Comparison of ENCODE assay signal across 28 mouse cellular contexts in the genomic region with DNA sequence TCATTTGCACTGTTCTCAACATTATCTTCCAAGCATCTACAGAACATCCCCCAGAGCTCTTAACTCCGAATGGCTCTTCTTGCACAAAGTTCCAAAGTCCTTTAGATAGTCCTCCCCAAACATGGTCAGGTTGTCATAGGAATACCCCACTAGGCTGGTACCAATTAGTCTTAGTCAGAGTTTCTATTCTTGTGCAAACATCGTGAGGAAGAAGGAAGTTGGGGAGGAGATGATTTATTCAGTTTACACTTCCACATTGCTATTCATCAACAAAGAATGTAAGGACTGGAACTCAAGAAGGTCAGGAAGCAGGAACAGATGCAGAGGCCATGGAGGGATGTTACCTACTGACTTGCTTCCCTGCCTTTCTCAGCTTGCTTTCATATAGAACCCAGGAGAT. TPM values are rescaled to one million over a fixed set of nuclear protein-coding genes. Genes with fewer than 3 reads are reported as not detected.
DNase-seq lines count a peak whose midpoint lies in the region; ATAC-seq and TF ChIP-seq lines count a peak whose summit lies in the region.
"Had no signal": no experiment of that assay in that cellular context is flagged by ENCODE, and none has a peak within 500 bp of the region (broad histone marks: within the 10 kb centered on the region; RNA-seq: fewer than 3 reads in every experiment).

No protein-coding gene starts in this region.

- H3K9me3 ChIP-seq in lung, embryonic 14.5 days (ENCODE audit: low read depth, low read length), result no peaks in the 10 kb centered on the region
- H3K9me3 ChIP-seq: forebrain, embryonic 10.5 days; forebrain, embryonic 13.5 days; heart, embryonic 12.5 days; heart, embryonic 15.5 days had no signal

- H3K27ac ChIP-seq in lung, embryonic 14.5 days (ENCODE audit: low read depth), result no peak overlapping the region
- H3K27ac ChIP-seq: forebrain, embryonic 10.5 days; forebrain, embryonic 13.5 days; heart, embryonic 15.5 days; hindbrain, embryonic 14.5 days; hindbrain, postnatal 0 days had no signal

- H3K4me2 ChIP-seq in lung, embryonic 14.5 days, result no peak overlapping the region
- H3K4me2 ChIP-seq: forebrain, embryonic 13.5 days; heart, embryonic 12.5 days; heart, embryonic 15.5 days; hindbrain, embryonic 14.5 days had no signal

- WGBS in lung, embryonic 14.5 days, result 47% methylated on average over 2 of the region's 2 CpGs

- H3K4me3 ChIP-seq in lung, embryonic 14.5 days (ENCODE audit: low read depth, low read length), result no peak overlapping the region
- H3K4me3 ChIP-seq: forebrain, embryonic 10.5 days; forebrain, embryonic 13.5 days; heart, embryonic 12.5 days; heart, embryonic 15.5 days had no signal

- ATAC-seq in lung, embryonic 14.5 days (ENCODE audit: insufficient read depth), result no peak
- ATAC-seq in megakaryocyte, adult 5-6 weeks (ENCODE audit: poor library complexity, severe bottlenecking), result peak; percentile 69
- ATAC-seq: activated CD4-positive, CD25-positive, alpha-beta regulatory T cell, adult 4 months; CD4-positive, CD25-positive, alpha-beta regulatory T cell, adult 4 months; forebrain, embryonic 13.5 days; forebrain, embryonic 16.5 days; hindbrain, postnatal 0 days; inflammation-experienced regulatory T-cells, adult 6 months had no signal

- no peak overlapping the region for H3K9ac ChIP-seq in lung, embryonic 14.5 days
- H3K9ac ChIP-seq: forebrain, embryonic 13.5 days; heart, embryonic 12.5 days; heart, embryonic 15.5 days; hindbrain, embryonic 14.5 days had no signal

- H3K36me3 ChIP-seq in lung, embryonic 14.5 days (ENCODE audit: insufficient read depth), result no peaks in the 10 kb centered on the region
- H3K36me3 ChIP-seq: forebrain, embryonic 10.5 days; heart, embryonic 12.5 days; heart, embryonic 15.5 days had no signal

- TF ChIP-seq CTCF in lung, embryonic 14.5 days (IDR thresholded peaks at IDR 0.05; ENCODE audit: low read depth), result no peak

- no peaks in the 10 kb centered on the region for H3K4me1 ChIP-seq in lung, embryonic 14.5 days (ENCODE audit: insufficient read depth)
- H3K4me1 ChIP-seq: forebrain, embryonic 10.5 days; forebrain, embryonic 13.5 days; heart, embryonic 12.5 days; heart, embryonic 15.5 days had no signal

- H3K27me3 ChIP-seq in lung, embryonic 14.5 days (ENCODE audit: insufficient read depth, low read length), result no peaks in the 10 kb centered on the region
- H3K27me3 ChIP-seq: forebrain, embryonic 13.5 days; heart, embryonic 12.5 days; heart, embryonic 15.5 days had no signal

- DNase-seq in lung, embryonic 14.5 days, result peak; percentile 1
- DNase-seq in lung, adult 18-20 months, result no peak
- DNase-seq in NIH3T3 (ENCODE audit: low read depth), result peak; percentile 58
- no peak for DNase-seq in cerebellum, adult 9-10 months
- DNase-seq in thymus, postnatal 4 days, result no peak
- DNase-seq in cerebellum, postnatal 25 days, result no peak
- DNase-seq: adrenal gland, postnatal 10 days; adrenal gland, postnatal 36 days; cerebellum, adult 18-20 months; cerebellum, adult 9-11 months; cerebellum, postnatal 36 days; gastrocnemius, postnatal 10 days; gastrocnemius, postnatal 36 days; heart, adult 18-20 months; heart, postnatal 10 days; heart, postnatal 4 days had no signal

RNA-seq across cellular contexts. Expression of gene 4930523C07Rik, which starts 46.9 kb away (rescaled TPM):
- 18.9 and 20.2 TPM in 2 replicates for polyA plus RNA-seq in lung, embryonic 14.5 days (2014; fragmentation: Nextera tagmentation; extraction: Ambion mirVana)
- total RNA-seq in megakaryocyte, adult 5-6 weeks (2015), result 54.6 and 66.3 TPM in 2 replicates
- 48.8 and 62.2 TPM in 2 replicates for total RNA-seq in megakaryocyte, adult 5-6 weeks (2017)
- total RNA-seq: MEL had no signal

Comparison
In these comparisons a context has a peak if more than half of its experiments do, and no peak if none do; other contexts are left out.
1. DNase-seq: peak in lung, embryonic 14.5 days (single experiment) and NIH3T3 (single experiment); none in lung, adult 18-20 months (0 of 2), cerebellum, adult 9-10 months (single experiment), thymus, postnatal 4 days (single experiment) and cerebellum, postnatal 25 days (0 of 2).